ENCODE assay signal across 7 mouse cellular contexts in the genomic region with DNA sequence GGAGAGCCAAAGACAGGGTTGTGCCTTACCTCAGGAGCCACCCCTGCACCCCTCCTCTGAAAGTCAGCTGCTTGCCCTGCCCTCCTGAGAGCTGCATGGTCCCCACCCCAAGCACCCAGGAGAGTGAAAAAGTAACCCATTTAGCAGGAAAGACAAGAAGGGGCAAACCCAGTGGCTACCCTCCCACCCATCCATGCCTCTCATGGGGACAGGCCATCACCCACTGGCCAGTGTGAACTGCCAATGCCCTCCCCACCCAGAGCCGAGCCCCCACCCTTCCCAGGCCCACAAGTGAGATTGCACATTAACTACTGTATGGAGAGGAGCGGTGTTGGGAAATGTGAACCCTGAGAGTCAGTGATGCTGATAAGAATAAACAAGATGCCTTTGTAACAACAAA. TPM values are rescaled to one million over a fixed set of nuclear protein-coding genes. Genes with fewer than 3 reads are reported as not detected.
DNase-seq lines count a peak whose midpoint lies in the region; ATAC-seq and TF ChIP-seq lines count a peak whose summit lies in the region.
"Not testable (repeated sequence)": the region's sequence is repeated elsewhere in the genome, so short reads cannot be mapped to it uniquely, and the experiment has no call there.

No protein-coding gene starts in this region.

- not testable (repeated sequence) for TF ChIP-seq CTCF in kidney, postnatal 0 days (IDR thresholded peaks at IDR 0.05; ENCODE audit: low read depth)

- not testable (repeated sequence) for H3K27me3 ChIP-seq in kidney, embryonic 14.5 days (ENCODE audit: control insufficient read depth, insufficient read depth, low read length); kidney, postnatal 0 days (ENCODE audit: insufficient read depth, low read length); liver, embryonic 12.5 days (replicated peaks); midbrain, embryonic 11.5 days (ENCODE audit: control insufficient read depth, insufficient read depth, low read length)

- not testable (repeated sequence) for H3K4me1 ChIP-seq in kidney, embryonic 14.5 days (ENCODE audit: control insufficient read depth, insufficient read depth, low read length); kidney, postnatal 0 days (replicated peaks; ENCODE audit: insufficient read depth, low read length); liver, embryonic 12.5 days; midbrain, embryonic 11.5 days (ENCODE audit: control insufficient read depth, insufficient read depth, low read length)

- not testable (repeated sequence) for H3K4me3 ChIP-seq in kidney, embryonic 14.5 days (ENCODE audit: low read length); kidney, postnatal 0 days (replicated peaks; ENCODE audit: low read depth, low read length); liver, embryonic 12.5 days; midbrain, embryonic 11.5 days (ENCODE audit: low read depth, low read length)

- H3K9ac ChIP-seq in kidney, embryonic 14.5 days (ENCODE audit: low read depth, low read length); kidney, postnatal 0 days (ENCODE audit: low read depth, low read length); liver, embryonic 12.5 days; midbrain, embryonic 11.5 days (ENCODE audit: low read length): not testable (repeated sequence)

- ATAC-seq in activated CD4-positive, CD25-positive, alpha-beta regulatory T cell, adult 4 months, result peak; percentile 19
- peak; percentile 26; the same call in 1 of the 2 replicates for ATAC-seq in kidney, embryonic 14.5 days (ENCODE audit: low FRiP score, low TSS enrichment)
- peak; percentile 68; the same call in 1 of the 2 replicates for ATAC-seq in kidney, postnatal 0 days (replicated peaks; ENCODE audit: low FRiP score, low read depth)
- 0 out of 2 replicates have a peak, but pooled peaks have one; percentile 19 for ATAC-seq in liver, embryonic 12.5 days
- 0 out of 2 replicates have a peak, but pooled peaks have one; percentile 33 for ATAC-seq in midbrain, embryonic 11.5 days (ENCODE audit: low FRiP score)

- H3K4me2 ChIP-seq in kidney, embryonic 14.5 days (replicated peaks; ENCODE audit: low read depth, low read length); kidney, postnatal 0 days (ENCODE audit: low read length); liver, embryonic 12.5 days; midbrain, embryonic 11.5 days: not testable (repeated sequence)

- H3K9me3 ChIP-seq in kidney, embryonic 14.5 days (ENCODE audit: control insufficient read depth, low read length); kidney, postnatal 0 days (replicated peaks; ENCODE audit: low read length); liver, embryonic 12.5 days (replicated peaks); midbrain, embryonic 11.5 days (ENCODE audit: control insufficient read depth, low read length): not testable (repeated sequence)

- 66% methylated on average over 2 of the region's 2 CpGs for WGBS in kidney, embryonic 14.5 days
- 53% methylated on average over 2 of the region's 2 CpGs for WGBS in kidney, postnatal 0 days
- WGBS in liver, embryonic 12.5 days (ENCODE audit: insufficient replicate concordance), result 67% methylated on average over 2 of the region's 2 CpGs
- 88% methylated on average over 2 of the region's 2 CpGs for WGBS in midbrain, embryonic 11.5 days

- H3K36me3 ChIP-seq in kidney, embryonic 14.5 days (ENCODE audit: control insufficient read depth, insufficient read depth, low read length); kidney, postnatal 0 days (ENCODE audit: insufficient read depth, low read length); liver, embryonic 12.5 days; midbrain, embryonic 11.5 days (ENCODE audit: control insufficient read depth, insufficient read depth, low read length): not testable (repeated sequence)

- peak; percentile 23 for DNase-seq in CD4-positive, CD25-positive, alpha-beta regulatory T cell, adult 2 months (ENCODE audit: low read depth, low spot score)
- DNase-seq in induced T-regulatory cell, adult 2 months (ENCODE audit: low read depth), result peak; percentile 40
- not testable (repeated sequence) for DNase-seq in kidney, postnatal 0 days (ENCODE audit: low spot score); midbrain, embryonic 11.5 days (ENCODE audit: low spot score, missing footprints)

- not testable (repeated sequence) for H3K27ac ChIP-seq in kidney, embryonic 14.5 days (ENCODE audit: low read depth, low read length); kidney, postnatal 0 days; liver, embryonic 12.5 days; midbrain, embryonic 11.5 days (ENCODE audit: low read depth, low read length)

RNA-seq across cellular contexts. Expression of a gene that starts 42.7 kb away (rescaled TPM):
- polyA plus RNA-seq in activated CD4-positive, CD25-positive, alpha-beta regulatory T cell, adult 4 months (2017; shearing (Covaris generic)), result 10 to 100 TPM in 1 of 2 experiments, 1 to 10 TPM in 1; 8.8 to 10.8 TPM
- polyA plus RNA-seq in kidney, embryonic 14.5 days (2014; fragmentation: Nextera tagmentation; extraction: Ambion mirVana), result 8.3 and 10.2 TPM in 2 replicates
- 6.8 and 9.2 TPM in 2 replicates for polyA plus RNA-seq in kidney, postnatal 0 days (2015; fragmentation: Nextera tagmentation; extraction: Ambion mirVana)
- 1.5 and 2.1 TPM in 2 replicates for polyA plus RNA-seq in liver, embryonic 12.5 days (2016; fragmentation: Nextera tagmentation; extraction: Ambion mirVana)
- 15.5 and 16.5 TPM in 2 replicates for polyA plus RNA-seq in midbrain, embryonic 11.5 days (2014; fragmentation: Nextera tagmentation; extraction: Ambion mirVana)

RNA-seq across cellular contexts. Expression of a gene that starts 56.8 kb away (rescaled TPM):
- polyA plus RNA-seq in activated CD4-positive, CD25-positive, alpha-beta regulatory T cell, adult 4 months (2017; shearing (Covaris generic)), result 100 to 1,000 TPM; 186 to 274 TPM
- polyA plus RNA-seq in kidney, embryonic 14.5 days (2014; fragmentation: Nextera tagmentation; extraction: Ambion mirVana), result 56.0 and 69.5 TPM in 2 replicates
- 45.5 and 46.6 TPM in 2 replicates for polyA plus RNA-seq in kidney, postnatal 0 days (2015; fragmentation: Nextera tagmentation; extraction: Ambion mirVana)
- polyA plus RNA-seq in liver, embryonic 12.5 days (2016; fragmentation: Nextera tagmentation; extraction: Ambion mirVana), result 34.5 and 35.0 TPM in 2 replicates
- 42.0 and 44.5 TPM in 2 replicates for polyA plus RNA-seq in midbrain, embryonic 11.5 days (2014; fragmentation: Nextera tagmentation; extraction: Ambion mirVana)
